In genomic region chr9:57560263-57560662, GRCm38 (mm10) we compare ENCODE assay signal across 8 mouse cellular contexts. TPM values are rescaled to one million over a fixed set of nuclear protein-coding genes. Genes with fewer than 3 reads are reported as not detected.
A peak's percentile ranks its signal among the peaks of the same experiment; 100 is the strongest.
DNase-seq lines count a peak whose midpoint lies in the region; ATAC-seq and TF ChIP-seq lines count a peak whose summit lies in the region.

No protein-coding gene starts in this region.

- no peak for DNase-seq in heart, adult 9 months (ENCODE audit: low spot score in 2 of 2)
- no peak for DNase-seq in liver, postnatal 0 days
- no peak for DNase-seq in thymus, postnatal 36 days
- DNase-seq in natural killer cell, adult 2 months (ENCODE audit: low spot score in 2 of 2) = no peak

- ATAC-seq in heart, embryonic 11.5 days (replicated peaks; ENCODE audit: insufficient number of reproducible peaks, low FRiP score, low TSS enrichment) = no peak
- ATAC-seq in forebrain, embryonic 15.5 days (replicated peaks) = 0 out of 2 replicates have a peak, but pooled peaks have one; percentile 11
- ATAC-seq in liver, postnatal 0 days = no peak
- ATAC-seq in CD4-positive, CD25-positive, alpha-beta regulatory T cell, adult 4 months = no peak

- peaks cover 25% of the 10 kb centered on the region for H3K4me1 ChIP-seq in heart, embryonic 11.5 days (ENCODE audit: control insufficient read depth, insufficient read depth, low read length)
- H3K4me1 ChIP-seq in E14TG2a.4 (replicated peaks; ENCODE audit: low read depth, low read length) = peaks cover 40% of the 10 kb centered on the region
- peaks cover 30% of the 10 kb centered on the region for H3K4me1 ChIP-seq in forebrain, embryonic 15.5 days
- H3K4me1 ChIP-seq in liver, postnatal 0 days (ENCODE audit: insufficient read depth) = peaks cover 26% of the 10 kb centered on the region

- peak overlapping the region; percentile 85 for H3K9ac ChIP-seq in heart, embryonic 11.5 days (ENCODE audit: low read depth, low read length)
- H3K9ac ChIP-seq in forebrain, embryonic 15.5 days (replicated peaks) = peak overlapping the region; percentile 78
- H3K9ac ChIP-seq in liver, postnatal 0 days (replicated peaks) = peak overlapping the region; percentile 80; the same call in 1 of the 2 replicates

- 27% methylated on average over 7 of the region's 7 CpGs for WGBS in heart, embryonic 11.5 days (ENCODE audit: insufficient replicate concordance)
- WGBS in forebrain, embryonic 15.5 days = 26% methylated on average over 7 of the region's 7 CpGs
- WGBS in liver, postnatal 0 days (ENCODE audit: insufficient replicate concordance) = 22% methylated on average over 7 of the region's 7 CpGs

- no peak for TF ChIP-seq CTCF in E14TG2a.4 (conservative IDR thresholded peaks at IDR 0.05; ENCODE audit: low read length)
- TF ChIP-seq CTCF in liver, postnatal 0 days (IDR thresholded peaks at IDR 0.05; ENCODE audit: low read depth) = no peak

- peak overlapping the region; percentile 89 for H3K4me2 ChIP-seq in heart, embryonic 11.5 days
- H3K4me2 ChIP-seq in forebrain, embryonic 15.5 days (replicated peaks) = peak overlapping the region; percentile 79
- peak overlapping the region; percentile 88 for H3K4me2 ChIP-seq in liver, postnatal 0 days (ENCODE audit: low read depth, low read length)

- H3K27me3 ChIP-seq in heart, embryonic 11.5 days (ENCODE audit: control insufficient read depth, insufficient read depth, low read length) = no peaks in the 10 kb centered on the region
- H3K27me3 ChIP-seq in E14TG2a.4 (ENCODE audit: insufficient read depth, low read length) = peaks cover 9% of the 10 kb centered on the region
- no peaks in the 10 kb centered on the region for H3K27me3 ChIP-seq in forebrain, embryonic 15.5 days
- no peaks in the 10 kb centered on the region for H3K27me3 ChIP-seq in liver, postnatal 0 days (ENCODE audit: insufficient read depth, low read length)

- peak overlapping the region; percentile 79 for H3K4me3 ChIP-seq in heart, embryonic 11.5 days (ENCODE audit: low read depth, low read length)
- peak overlapping the region; percentile 88 for H3K4me3 ChIP-seq in E14TG2a.4 (replicated peaks; ENCODE audit: low read length)
- peak overlapping the region; percentile 77 for H3K4me3 ChIP-seq in forebrain, embryonic 15.5 days
- peak overlapping the region; percentile 74 for H3K4me3 ChIP-seq in liver, postnatal 0 days (ENCODE audit: low read depth, low read length)

- TF ChIP-seq EP300 in liver, postnatal 0 days (IDR thresholded peaks at IDR 0.05; ENCODE audit: low read depth) = no peak

- H3K36me3 ChIP-seq in heart, embryonic 11.5 days (ENCODE audit: control insufficient read depth, insufficient read depth, low read length) = no peaks in the 10 kb centered on the region
- 0 out of 2 replicates have a peak, but pooled peaks cover 4% of the 10 kb centered on the region for H3K36me3 ChIP-seq in E14TG2a.4 (ENCODE audit: insufficient read depth, low read length)
- no peaks in the 10 kb centered on the region for H3K36me3 ChIP-seq in forebrain, embryonic 15.5 days
- no peaks in the 10 kb centered on the region for H3K36me3 ChIP-seq in liver, postnatal 0 days (replicated peaks; ENCODE audit: insufficient read depth, low read length)

- no peaks in the 10 kb centered on the region for H3K9me3 ChIP-seq in heart, embryonic 11.5 days (replicated peaks; ENCODE audit: control insufficient read depth, low read length)
- H3K9me3 ChIP-seq in E14TG2a.4 (ENCODE audit: low read length) = no peaks in the 10 kb centered on the region
- no peaks in the 10 kb centered on the region for H3K9me3 ChIP-seq in forebrain, embryonic 15.5 days
- no peaks in the 10 kb centered on the region for H3K9me3 ChIP-seq in liver, postnatal 0 days (ENCODE audit: low read length)

- H3K27ac ChIP-seq in heart, embryonic 11.5 days (ENCODE audit: low read depth, low read length) = no peak overlapping the region
- H3K27ac ChIP-seq in forebrain, embryonic 15.5 days (replicated peaks) = peak overlapping the region; percentile 87
- H3K27ac ChIP-seq in liver, postnatal 0 days (ENCODE audit: low read depth) = peak overlapping the region; percentile 92

RNA-seq across cellular contexts. Expression of gene Scamp2, which starts 0.5 kb away (rescaled TPM):
- 53.3 and 54.9 TPM in 2 replicates for polyA plus RNA-seq in heart, embryonic 11.5 days (2014; fragmentation: Nextera tagmentation; extraction: Ambion mirVana)
- polyA plus RNA-seq in forebrain, embryonic 15.5 days (2015; fragmentation: Nextera tagmentation; extraction: Ambion mirVana) = 57.7 and 60.5 TPM in 2 replicates
- 29.6 and 31.2 TPM in 2 replicates for polyA plus RNA-seq in liver, postnatal 0 days (2015; fragmentation: Nextera tagmentation; extraction: Ambion mirVana)
- polyA plus RNA-seq in CD4-positive, CD25-positive, alpha-beta regulatory T cell, adult 4 months (2017; shearing (Covaris generic)) = 100 to 1,000 TPM in 1 of 2 experiments, 10 to 100 TPM in 1; 92.6 to 119 TPM

RNA-seq across cellular contexts. Expression of gene Mpi, which starts 7.7 kb away (rescaled TPM):
- 67.5 and 76.1 TPM in 2 replicates for polyA plus RNA-seq in heart, embryonic 11.5 days (2014; fragmentation: Nextera tagmentation; extraction: Ambion mirVana)
- 62.9 and 69.3 TPM in 2 replicates for polyA plus RNA-seq in forebrain, embryonic 15.5 days (2015; fragmentation: Nextera tagmentation; extraction: Ambion mirVana)
- polyA plus RNA-seq in liver, postnatal 0 days (2015; fragmentation: Nextera tagmentation; extraction: Ambion mirVana) = 7.3 and 8.2 TPM in 2 replicates
- 10 to 100 TPM; 15.7 to 17.9 TPM for polyA plus RNA-seq in CD4-positive, CD25-positive, alpha-beta regulatory T cell, adult 4 months (2017; shearing (Covaris generic))

RNA-seq across cellular contexts. Expression of gene Fam219b, which starts 22.9 kb away (rescaled TPM):
- 12.1 and 12.6 TPM in 2 replicates for polyA plus RNA-seq in heart, embryonic 11.5 days (2014; fragmentation: Nextera tagmentation; extraction: Ambion mirVana)
- 24.1 and 26.2 TPM in 2 replicates for polyA plus RNA-seq in forebrain, embryonic 15.5 days (2015; fragmentation: Nextera tagmentation; extraction: Ambion mirVana)
- 4.6 and 5.1 TPM in 2 replicates for polyA plus RNA-seq in liver, postnatal 0 days (2015; fragmentation: Nextera tagmentation; extraction: Ambion mirVana)
- 10 to 100 TPM; 22.2 to 29.8 TPM for polyA plus RNA-seq in CD4-positive, CD25-positive, alpha-beta regulatory T cell, adult 4 months (2017; shearing (Covaris generic))

RNA-seq across cellular contexts. Expression of gene Ulk3, which starts 29.0 kb away (rescaled TPM):
- polyA plus RNA-seq in heart, embryonic 11.5 days (2014; fragmentation: Nextera tagmentation; extraction: Ambion mirVana) = 10.0 and 12.4 TPM in 2 replicates
- 26.6 and 29.8 TPM in 2 replicates for polyA plus RNA-seq in forebrain, embryonic 15.5 days (2015; fragmentation: Nextera tagmentation; extraction: Ambion mirVana)
- 3.6 and 3.7 TPM in 2 replicates for polyA plus RNA-seq in liver, postnatal 0 days (2015; fragmentation: Nextera tagmentation; extraction: Ambion mirVana)
- polyA plus RNA-seq in CD4-positive, CD25-positive, alpha-beta regulatory T cell, adult 4 months (2017; shearing (Covaris generic)) = 10 to 100 TPM; 27.0 to 48.2 TPM

RNA-seq across cellular contexts. Expression of gene Cox5a, which starts 39.2 kb away (rescaled TPM):
- polyA plus RNA-seq in heart, embryonic 11.5 days (2014; fragmentation: Nextera tagmentation; extraction: Ambion mirVana) = 1,178 and 1,213 TPM in 2 replicates
- 751 and 752 TPM in 2 replicates for polyA plus RNA-seq in forebrain, embryonic 15.5 days (2015; fragmentation: Nextera tagmentation; extraction: Ambion mirVana)
- 761 and 777 TPM in 2 replicates for polyA plus RNA-seq in liver, postnatal 0 days (2015; fragmentation: Nextera tagmentation; extraction: Ambion mirVana)
- 100 to 1,000 TPM; 197 to 242 TPM for polyA plus RNA-seq in CD4-positive, CD25-positive, alpha-beta regulatory T cell, adult 4 months (2017; shearing (Covaris generic))
